Mouse (Mus musculus) CH12.LX (cell line): ENCODE results near the gene Ifng.

Source experiments
- CTCF ChIP-seq, 2 experiments: IDR thresholded peaks in 1 of 2; conservative IDR thresholded peaks in 1 of 2; 2 replicates each; pipeline ENCODE4 v1.5.1; 2011 to 2012; ENCODE audit warnings: low read depth in 2 of 2, low read length in 2 of 2, improper control_type of control experiment in 1 of 2, inconsistent platforms in 1 of 2, mild to moderate bottlenecking in 1 of 2, moderate library complexity in 1 of 2
- E2F4 ChIP-seq: IDR thresholded peaks from 2 replicates; pipeline ENCODE4 v1.6.1; 2011; ENCODE audit warnings: low read depth, low read length, improper control_type of control experiment; ENCODE audit not compliant: insufficient replicate concordance
- JUN ChIP-seq: IDR thresholded peaks from 2 replicates; pipeline ENCODE4 v1.6.1; 2011; ENCODE audit warnings: low read depth, mild to moderate bottlenecking, low read length, improper control_type of control experiment, moderate library complexity; ENCODE audit not compliant: insufficient read depth
- KAT2A ChIP-seq: IDR thresholded peaks from 2 replicates; pipeline ENCODE4 v1.6.1; 2012; ENCODE audit warnings: low read length, improper control_type of control experiment, inconsistent platforms; ENCODE audit not compliant: insufficient replicate concordance
- NELFE ChIP-seq: IDR thresholded peaks from 2 replicates; pipeline ENCODE4 v1.6.1; 2011; ENCODE audit warnings: low read depth, low read length, improper control_type of control experiment
- POLR2A ChIP-seq: IDR thresholded peaks from 2 replicates; pipeline ENCODE4 v1.6.1; 2011; ENCODE audit warnings: low read depth, mild to moderate bottlenecking, improper control_type of control experiment, low read length
- SIN3A ChIP-seq: IDR thresholded peaks from 2 replicates; pipeline ENCODE4 v1.6.1; 2012; ENCODE audit warnings: low read length, improper control_type of control experiment, inconsistent platforms

- no peak for TF ChIP-seq NELFE
- no peak for TF ChIP-seq JUN
- no peak for TF ChIP-seq POLR2A
- no peak for TF ChIP-seq CTCF (conservative IDR thresholded peaks at IDR 0.05 in 1 of 2, IDR thresholded peaks at IDR 0.05 in 1 of 2; ENCODE audit: low read depth in 2 of 2, low read length in 2 of 2)
- no peak for TF ChIP-seq KAT2A
- no peak for TF ChIP-seq E2F4
- no peak for TF ChIP-seq SIN3A
Observed at GRCm38 (mm10) chr10:118440742-118441240, at the start of gene Ifng.
